Comparison of ENCODE assay signal across 22 mouse cellular contexts in the genomic region with DNA sequence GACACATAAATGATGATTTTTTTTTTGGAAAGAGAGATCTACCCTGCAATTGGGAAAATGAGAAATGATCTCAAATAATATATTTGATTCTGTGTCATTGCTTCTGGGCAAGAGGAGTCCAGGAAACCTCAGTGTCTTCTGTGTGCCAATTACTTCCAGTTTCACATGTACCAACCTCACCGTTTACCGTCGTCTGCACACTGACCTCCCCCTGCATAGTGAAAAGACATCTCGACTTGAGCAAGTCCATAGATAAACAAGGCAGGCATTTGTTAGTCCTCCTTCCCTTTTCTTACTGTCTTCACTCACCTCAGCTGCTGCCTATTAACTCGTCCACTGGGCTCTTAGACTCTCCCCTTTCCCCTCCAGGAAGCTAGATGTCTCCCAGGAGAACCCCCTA.
"Had no signal": no experiment of that assay in that cellular context is flagged by ENCODE, and none has a peak within 500 bp of the region (broad histone marks: within the 10 kb centered on the region; RNA-seq: fewer than 3 reads in every experiment).

No protein-coding gene starts in this region.

- H3K9ac ChIP-seq: heart, embryonic 13.5 days; heart, embryonic 15.5 days; hindbrain, embryonic 13.5 days; hindbrain, embryonic 15.5 days; limb, embryonic 13.5 days; limb, embryonic 15.5 days; liver, embryonic 12.5 days; liver, embryonic 14.5 days had no signal

- H3K9me3 ChIP-seq: heart, embryonic 13.5 days; heart, embryonic 15.5 days; hindbrain, embryonic 13.5 days; hindbrain, embryonic 15.5 days; limb, embryonic 13.5 days; limb, embryonic 15.5 days; liver, embryonic 12.5 days had no signal

- ATAC-seq: hindbrain, postnatal 0 days; intestine, embryonic 16.5 days; liver, embryonic 12.5 days had no signal

- H3K36me3 ChIP-seq: heart, embryonic 13.5 days; heart, embryonic 15.5 days; hindbrain, embryonic 13.5 days; hindbrain, embryonic 15.5 days; limb, embryonic 13.5 days; limb, embryonic 15.5 days; liver, embryonic 12.5 days had no signal

- H3K27me3 ChIP-seq: hindbrain, embryonic 13.5 days; hindbrain, embryonic 15.5 days; limb, embryonic 13.5 days; limb, embryonic 15.5 days had no signal

- H3K4me1 ChIP-seq: limb, embryonic 13.5 days had no signal

- DNase-seq: gastrocnemius, postnatal 14 days; gastrocnemius, postnatal 36 days; heart, adult 18-20 months; heart, postnatal 14 days; heart, postnatal 36 days; kidney, adult 11 months; kidney, adult 2 months; kidney, postnatal 10 days; kidney, postnatal 25 days; kidney, postnatal 4 days; left cerebral cortex, postnatal 4 days had no signal

- H3K27ac ChIP-seq: heart, embryonic 13.5 days; heart, embryonic 15.5 days; hindbrain, embryonic 13.5 days; hindbrain, embryonic 15.5 days; hindbrain, postnatal 0 days; layer of hippocampus, adult 2 months; limb, embryonic 13.5 days; limb, embryonic 15.5 days; liver, embryonic 12.5 days; liver, embryonic 14.5 days had no signal

- H3K4me3 ChIP-seq: heart, embryonic 13.5 days; heart, embryonic 15.5 days; hindbrain, embryonic 13.5 days; hindbrain, embryonic 15.5 days; layer of hippocampus, adult 2 months; limb, embryonic 13.5 days; limb, embryonic 15.5 days; liver, embryonic 12.5 days had no signal
